Mouse (Mus musculus) midbrain, embryonic 12.5 days (tissue): ENCODE measurements around the gene 9130213A22Rik. TPM values are rescaled to one million over a fixed set of nuclear protein-coding genes. Genes with fewer than 3 reads are reported as not detected.

ENCODE experiments used
- ATAC-seq: fragments of 200-750 bp; cut with Nextera tagmentation; 2 replicates; pipeline ENCODE4 v1.8.0; 2017; ENCODE audit warnings: low read depth, moderate TSS enrichment, moderate library complexity; ENCODE audit not compliant: low FRiP score
- H3K27ac ChIP-seq: fragments of 300-500 bp; sonication (generic); replicated peaks from 2 replicates; pipeline ENCODE4 v1.5.1; 2016; ENCODE audit warnings: mild to moderate bottlenecking
- H3K27me3 ChIP-seq: fragments of 300-500 bp; sonication (generic); 2 replicates; pipeline ENCODE4 v1.6.1; 2016; ENCODE audit warnings: mild to moderate bottlenecking
- H3K36me3 ChIP-seq: fragments of 300-500 bp; sonication (generic); 2 replicates; pipeline ENCODE4 v1.6.1; 2016
- H3K4me1 ChIP-seq: fragments of 300-500 bp; sonication (generic); 2 replicates; pipeline ENCODE4 v1.6.1; 2016
- H3K4me2 ChIP-seq: fragments of 300-500 bp; sonication (generic); replicated peaks from 2 replicates; pipeline ENCODE4 v1.6.1; 2016; ENCODE audit warnings: mild to moderate bottlenecking, moderate library complexity
- H3K4me3 ChIP-seq: fragments of 300-500 bp; sonication (generic); 2 replicates; pipeline ENCODE4 v1.5.1; 2016; ENCODE audit warnings: mild to moderate bottlenecking
- H3K9ac ChIP-seq: fragments of 300-500 bp; sonication (generic); replicated peaks from 2 replicates; pipeline ENCODE4 v1.6.1; 2016; ENCODE audit warnings: mild to moderate bottlenecking, moderate library complexity
- H3K9me3 ChIP-seq: fragments of 300-500 bp; sonication (generic); 2 replicates; pipeline ENCODE4 v1.6.1; 2016; ENCODE audit warnings: mild to moderate bottlenecking
- WGBS: fragments of 180-500 bp; shearing (Covaris S2); methylation state at CpG from one replicate; pipeline ENCODE4 v1.1.7; 2016; 5-methylcytosine and 5-hydroxymethylcytosine counted together
- polyA plus RNA-seq: library from polyadenylated mRNA; unstranded; fragments of >200 nt; fragmentation: Nextera tagmentation; extraction: Ambion mirVana; gene quantifications from 2 replicates; pipeline ENCODE4 v1.2.1, GENCODE M21; 2016

Gene 9130213A22Rik
- 0.18 and 0.29 TPM in 2 replicates for polyA plus RNA-seq

GRCm38 (mm10) chr11:69122336-69122951 is at the start of gene 9130213A22Rik:
Gene 9130213A22Rik (minus strand): TSS chr11:69122589.
- peak; percentile 64 for ATAC-seq
- H3K27ac ChIP-seq = peak within 1 kb of the TSS; percentile 75
- peak within 1 kb of the TSS; percentile 77 for H3K4me3 ChIP-seq
- peaks cover 49% of the 10 kb centered on the region for H3K27me3 ChIP-seq
- peak within 1 kb of the TSS; percentile 92 for H3K4me2 ChIP-seq
- no peaks in the 10 kb centered on the region for H3K36me3 ChIP-seq
- peaks cover 49% of the 10 kb centered on the region for H3K4me1 ChIP-seq
- no peaks in the 10 kb centered on the region for H3K9me3 ChIP-seq
- under 1% methylated on average over 61 of the region's 66 CpGs for WGBS
- peak within 1 kb of the TSS; percentile 72 for H3K9ac ChIP-seq

GRCm38 (mm10) chr11:69171626-69172025 is 49.2 kb upstream of the 9130213A22Rik start:
- H3K36me3 ChIP-seq = no peaks in the 10 kb centered on the region
- no peak overlapping the region for H3K27ac ChIP-seq
- ATAC-seq = no peak
- H3K9ac ChIP-seq = no peak overlapping the region
- H3K9me3 ChIP-seq = no peaks in the 10 kb centered on the region
- WGBS = 25% methylated on average over 7 of the region's 7 CpGs
- no peak overlapping the region for H3K4me3 ChIP-seq
- no peak overlapping the region for H3K4me2 ChIP-seq
- peaks cover 7% of the 10 kb centered on the region; the same call in 1 of the 2 replicates for H3K27me3 ChIP-seq
- H3K4me1 ChIP-seq = no peaks in the 10 kb centered on the region

GRCm38 (mm10) chr11:69169313-69169712 is 46.9 kb upstream of the 9130213A22Rik start:
- 85% methylated on average over 12 of the region's 12 CpGs for WGBS
- no peak overlapping the region for H3K9ac ChIP-seq
- ATAC-seq = no peak

GRCm38 (mm10) chr11:69156800-69157199 is 34.4 kb upstream of the 9130213A22Rik start, which contains the start of gene Alox12b:
Gene Alox12b (plus strand): TSS chr11:69156989.
- Histone ChIP-seq H3K4me2 (peak within 1 kb of the TSS; percentile 47), H3K4me1 (peaks cover 8% of the 10 kb centered on the region), H3K9ac (peak within 1 kb of the TSS; percentile 41; the same call in 1 of the 2 replicates), H3K27me3 (peaks cover 50% of the 10 kb centered on the region), H3K27ac (no peak within 1 kb of the TSS), H3K9me3 (no peaks in the 10 kb centered on the region), H3K36me3 (no peaks in the 10 kb centered on the region), H3K4me3 (peak within 1 kb of the TSS; percentile 22)
- 3% methylated on average over 18 of the region's 18 CpGs for WGBS
- ATAC-seq = no peak

More at GRCm38 (mm10) chr11:69169313-69169712, 46.9 kb upstream of the 9130213A22Rik start:
- H3K27me3 ChIP-seq = peaks cover 7% of the 10 kb centered on the region; the same call in 1 of the 2 replicates
- H3K4me2 ChIP-seq = no peak overlapping the region
- no peaks in the 10 kb centered on the region for H3K36me3 ChIP-seq
- no peaks in the 10 kb centered on the region for H3K4me1 ChIP-seq
- H3K4me3 ChIP-seq = no peak overlapping the region
- H3K9me3 ChIP-seq = no peaks in the 10 kb centered on the region
- no peak overlapping the region for H3K27ac ChIP-seq

- peaks cover 13% of the 10 kb centered on the region for H3K4me1 ChIP-seq
- no peak for ATAC-seq
- H3K4me3 ChIP-seq = no peak overlapping the region
- H3K4me2 ChIP-seq = no peak overlapping the region
- no peak overlapping the region for H3K27ac ChIP-seq
- H3K9me3 ChIP-seq = no peaks in the 10 kb centered on the region
- H3K27me3 ChIP-seq = peaks cover 55% of the 10 kb centered on the region
- H3K36me3 ChIP-seq = no peaks in the 10 kb centered on the region
- no peak overlapping the region for H3K9ac ChIP-seq
- 76% methylated on average over 1 of the region's 1 CpGs for WGBS
Measured at GRCm38 (mm10) chr11:69155351-69155750, 33.0 kb upstream of the 9130213A22Rik start.

- no peak overlapping the region for H3K4me2 ChIP-seq
- no peak overlapping the region for H3K9ac ChIP-seq
- no peak overlapping the region for H3K4me3 ChIP-seq
- peaks cover 46% of the 10 kb centered on the region for H3K27me3 ChIP-seq
- no peak for ATAC-seq
- H3K27ac ChIP-seq = no peak overlapping the region
- H3K36me3 ChIP-seq = no peaks in the 10 kb centered on the region
- WGBS = 88% methylated on average over 8 of the region's 8 CpGs
- peaks cover 13% of the 10 kb centered on the region for H3K4me1 ChIP-seq
- no peaks in the 10 kb centered on the region for H3K9me3 ChIP-seq
Measured at GRCm38 (mm10) chr11:69153831-69154230, 31.4 kb upstream of the 9130213A22Rik start.

GRCm38 (mm10) chr11:69151004-69151403 is 28.6 kb upstream of the 9130213A22Rik start:
- no peak overlapping the region for H3K4me3 ChIP-seq
- no peaks in the 10 kb centered on the region for H3K9me3 ChIP-seq
- H3K36me3 ChIP-seq = no peaks in the 10 kb centered on the region
- H3K4me2 ChIP-seq = peak overlapping the region; percentile 25
- no peak for ATAC-seq
- H3K4me1 ChIP-seq = peaks cover 5% of the 10 kb centered on the region
- no peak overlapping the region for H3K27ac ChIP-seq
- H3K27me3 ChIP-seq = peaks cover 18% of the 10 kb centered on the region
- 69% methylated on average over 6 of the region's 6 CpGs for WGBS
- no peak overlapping the region for H3K9ac ChIP-seq

GRCm38 (mm10) chr11:69150444-69150843 is 28.1 kb upstream of the 9130213A22Rik start:
- Histone ChIP-seq H3K4me1 (peaks cover 5% of the 10 kb centered on the region), H3K4me3 (no peak overlapping the region), H3K9ac (0 out of 2 replicates have a peak overlapping the region, but pooled peaks have one; percentile 28), H3K27ac (no peak overlapping the region), H3K4me2 (peak overlapping the region; percentile 25), H3K9me3 (no peaks in the 10 kb centered on the region), H3K27me3 (peaks cover 18% of the 10 kb centered on the region), H3K36me3 (no peaks in the 10 kb centered on the region)
- ATAC-seq = no peak
- 5% methylated on average over 7 of the region's 7 CpGs for WGBS

GRCm38 (mm10) chr11:69149728-69150127 is 27.3 kb upstream of the 9130213A22Rik start:
- WGBS = 83% methylated on average over 6 of the region's 6 CpGs
- ATAC-seq = no peak

GRCm38 (mm10) chr11:69148451-69148960 is 26.1 kb upstream of the 9130213A22Rik start:
- Histone ChIP-seq H3K9me3 (no peaks in the 10 kb centered on the region), H3K9ac (no peak overlapping the region), H3K36me3 (no peaks in the 10 kb centered on the region), H3K4me3 (no peak overlapping the region), H3K4me2 (no peak overlapping the region), H3K4me1 (peaks cover 5% of the 10 kb centered on the region), H3K27ac (no peak overlapping the region), H3K27me3 (peaks cover 18% of the 10 kb centered on the region)
- ATAC-seq = no peak
- 89% methylated on average over 5 of the region's 5 CpGs for WGBS

More at GRCm38 (mm10) chr11:69149728-69150127, 27.3 kb upstream of the 9130213A22Rik start:
- no peak overlapping the region for H3K9ac ChIP-seq
- no peaks in the 10 kb centered on the region for H3K9me3 ChIP-seq
- H3K27ac ChIP-seq = no peak overlapping the region
- H3K36me3 ChIP-seq = no peaks in the 10 kb centered on the region
- H3K4me3 ChIP-seq = no peak overlapping the region
- peaks cover 18% of the 10 kb centered on the region for H3K27me3 ChIP-seq
- H3K4me1 ChIP-seq = peaks cover 5% of the 10 kb centered on the region
- no peak overlapping the region for H3K4me2 ChIP-seq

- Histone ChIP-seq H3K9ac (no peak overlapping the region), H3K4me2 (no peak overlapping the region), H3K27me3 (peaks cover 16% of the 10 kb centered on the region), H3K4me3 (no peak overlapping the region), H3K36me3 (no peaks in the 10 kb centered on the region), H3K9me3 (no peaks in the 10 kb centered on the region), H3K4me1 (peaks cover 5% of the 10 kb centered on the region), H3K27ac (no peak overlapping the region)
- ATAC-seq = no peak
- WGBS = 73% methylated on average over 7 of the region's 7 CpGs
Measured at GRCm38 (mm10) chr11:69147546-69147945, 25.2 kb upstream of the 9130213A22Rik start.

- H3K4me3 ChIP-seq = no peak overlapping the region
- H3K9ac ChIP-seq = no peak overlapping the region
- peaks cover 31% of the 10 kb centered on the region for H3K27me3 ChIP-seq
- WGBS = 88% methylated on average over 6 of the region's 6 CpGs
- ATAC-seq = no peak
- no peaks in the 10 kb centered on the region for H3K9me3 ChIP-seq
- peaks cover 12% of the 10 kb centered on the region; the same call in 1 of the 2 replicates for H3K4me1 ChIP-seq
- no peak overlapping the region for H3K27ac ChIP-seq
- no peak overlapping the region for H3K4me2 ChIP-seq
- H3K36me3 ChIP-seq = no peaks in the 10 kb centered on the region
Measured at GRCm38 (mm10) chr11:69135361-69135760, 13.0 kb upstream of the 9130213A22Rik start.
